Mouse (Mus musculus) limb, embryonic 12.5 days (tissue): ENCODE measurements at regions not wholly inside any gene's neighbourhood (a gene's known extent, or its start where the extent isn't known, plus 50 kb on each side); places are given as distances from the start of the nearest gene placed in this dataset.
"Not testable (repeated sequence)": the region's sequence is repeated elsewhere in the genome, so short reads cannot be mapped to it uniquely, and the experiment has no call there.

Source experiments
- ATAC-seq: fragments of 200-750 bp; cut with Nextera tagmentation; 2 replicates; pipeline ENCODE4 v1.8.0; 2017; ENCODE audit warnings: low read depth, moderate TSS enrichment; ENCODE audit not compliant: insufficient number of reproducible peaks, insufficient read depth, low FRiP score, low TSS enrichment
- H3K27ac ChIP-seq: fragments of 300-500 bp; sonication (generic); 2 replicates; pipeline ENCODE4 v1.5.1; 2016; ENCODE audit warnings: mild to moderate bottlenecking, moderate library complexity
- H3K27me3 ChIP-seq: fragments of 300-500 bp; sonication (generic); 2 replicates; pipeline ENCODE4 v1.6.1; 2016; ENCODE audit warnings: mild to moderate bottlenecking, moderate library complexity
- H3K36me3 ChIP-seq: fragments of 300-500 bp; sonication (generic); 2 replicates; pipeline ENCODE4 v1.6.1; 2016; ENCODE audit warnings: mild to moderate bottlenecking, moderate library complexity
- H3K4me1 ChIP-seq: fragments of 300-500 bp; sonication (generic); replicated peaks from 2 replicates; pipeline ENCODE4 v1.6.1; 2016
- H3K4me2 ChIP-seq: fragments of 300-500 bp; sonication (generic); 2 replicates; pipeline ENCODE4 v1.6.1; 2016; ENCODE audit warnings: mild to moderate bottlenecking, moderate library complexity
- H3K4me3 ChIP-seq: fragments of 300-500 bp; sonication (generic); replicated peaks from 2 replicates; pipeline ENCODE4 v1.5.1; 2016; ENCODE audit warnings: mild to moderate bottlenecking
- H3K9ac ChIP-seq: fragments of 300-500 bp; sonication (generic); replicated peaks from 2 replicates; pipeline ENCODE4 v1.6.1; 2016; ENCODE audit warnings: mild to moderate bottlenecking, moderate library complexity
- H3K9me3 ChIP-seq: fragments of 300-500 bp; sonication (generic); 2 replicates; pipeline ENCODE4 v1.6.1; 2016; ENCODE audit warnings: mild to moderate bottlenecking, moderate library complexity
- WGBS: fragments of 180-500 bp; shearing (Covaris S2); methylation state at CpG from one replicate; pipeline ENCODE4 v1.1.7; 2016; 5-methylcytosine and 5-hydroxymethylcytosine counted together

DNA sequence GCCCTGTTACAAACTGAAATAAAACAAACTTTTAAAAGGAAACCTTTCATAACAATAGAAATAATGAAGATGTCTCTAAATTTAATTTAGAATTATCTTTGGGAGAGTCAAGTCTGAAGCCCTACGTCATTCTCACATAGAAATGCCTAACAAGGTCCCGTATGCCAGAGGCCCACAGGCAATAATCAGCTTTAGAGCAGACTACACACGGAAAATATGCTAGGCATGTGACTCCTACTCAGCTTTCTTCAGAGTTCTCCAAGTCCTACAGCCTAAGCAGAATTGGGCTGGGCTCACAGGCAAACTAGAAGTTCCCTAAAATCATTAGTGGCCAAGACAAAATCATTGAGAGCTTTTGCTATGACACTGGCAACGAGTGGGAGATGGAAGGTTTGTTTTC, 176.9 kb upstream of the Gap43 start:
- no peak overlapping the region for H3K27ac ChIP-seq
- no peaks in the 10 kb centered on the region for H3K36me3 ChIP-seq
- no peak overlapping the region for H3K4me3 ChIP-seq
- H3K4me2 ChIP-seq, result no peak overlapping the region
- ATAC-seq, result no peak
- no peaks in the 10 kb centered on the region for H3K27me3 ChIP-seq
- WGBS, result 67% methylated on average over 4 of the region's 4 CpGs
- no peaks in the 10 kb centered on the region for H3K4me1 ChIP-seq
- H3K9ac ChIP-seq, result no peak overlapping the region
- H3K9me3 ChIP-seq, result no peaks in the 10 kb centered on the region

GRCm38 (mm10) chr16:42515929-42516328, 175.5 kb upstream of the Gap43 start:
- no peaks in the 10 kb centered on the region for H3K36me3 ChIP-seq
- WGBS, result 44% methylated on average over 3 of the region's 3 CpGs
- ATAC-seq, result no peak

GRCm38 (mm10) chr16:42505107-42505506, 164.7 kb upstream of the Gap43 start:
- 72% methylated on average over 9 of the region's 9 CpGs for WGBS
- no peak overlapping the region for H3K9ac ChIP-seq

More at GRCm38 (mm10) chr16:42515929-42516328, 175.5 kb upstream of the Gap43 start:
- Histone ChIP-seq H3K4me3 (no peak overlapping the region), H3K4me1 (no peaks in the 10 kb centered on the region), H3K9me3 (no peaks in the 10 kb centered on the region), H3K27me3 (no peaks in the 10 kb centered on the region), H3K27ac (no peak overlapping the region), H3K9ac (no peak overlapping the region), H3K4me2 (no peak overlapping the region)

GRCm38 (mm10) chr16:42501713-42502112, 161.3 kb upstream of the Gap43 start:
- no peaks in the 10 kb centered on the region for H3K4me1 ChIP-seq
- ATAC-seq, result no peak
- no peak overlapping the region for H3K4me2 ChIP-seq
- no peaks in the 10 kb centered on the region for H3K36me3 ChIP-seq
- no peaks in the 10 kb centered on the region for H3K27me3 ChIP-seq
- WGBS, result 86% methylated on average over 2 of the region's 2 CpGs
- H3K27ac ChIP-seq, result no peak overlapping the region
- no peak overlapping the region for H3K4me3 ChIP-seq
- no peaks in the 10 kb centered on the region for H3K9me3 ChIP-seq
- no peak overlapping the region for H3K9ac ChIP-seq

More at GRCm38 (mm10) chr16:42505107-42505506, 164.7 kb upstream of the Gap43 start:
- Histone ChIP-seq H3K27ac (no peak overlapping the region), H3K4me2 (no peak overlapping the region), H3K36me3 (no peaks in the 10 kb centered on the region), H3K4me3 (no peak overlapping the region), H3K4me1 (no peaks in the 10 kb centered on the region), H3K9me3 (no peaks in the 10 kb centered on the region), H3K27me3 (no peaks in the 10 kb centered on the region)
- ATAC-seq, result no peak

DNA sequence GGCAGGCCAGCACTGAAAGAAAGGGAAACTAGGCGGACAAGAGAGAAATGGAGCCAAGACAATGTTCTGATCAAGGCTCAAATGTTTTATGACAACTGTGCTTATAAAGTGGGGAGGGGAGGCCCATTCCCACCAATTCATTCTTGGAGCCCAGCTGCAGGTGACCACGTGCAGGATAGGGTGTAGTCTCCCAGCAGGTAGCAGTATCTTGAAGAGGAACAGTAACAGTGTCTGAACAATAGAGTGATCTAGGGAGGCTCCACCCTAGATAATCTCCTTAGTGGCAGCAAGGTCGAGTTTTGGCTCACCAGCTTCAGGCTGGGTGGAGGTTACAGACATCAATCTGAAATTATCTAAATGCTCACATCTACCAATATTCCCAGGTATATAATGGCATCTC, 160.7 kb upstream of the Gap43 start:
- H3K4me1 ChIP-seq, H3K4me2 ChIP-seq, H3K4me3 ChIP-seq, ATAC-seq, H3K27ac ChIP-seq, H3K27me3 ChIP-seq, H3K36me3 ChIP-seq, H3K9me3 ChIP-seq, H3K9ac ChIP-seq: not testable (repeated sequence)
- WGBS, result 50% methylated on average over 3 of the region's 3 CpGs

GRCm38 (mm10) chr16:42499514-42499913, 159.1 kb upstream of the Gap43 start:
- no peaks in the 10 kb centered on the region for H3K9me3 ChIP-seq
- 90% methylated on average over 6 of the region's 6 CpGs for WGBS
- H3K27ac ChIP-seq, result no peak overlapping the region
- no peaks in the 10 kb centered on the region for H3K4me1 ChIP-seq
- no peak overlapping the region for H3K4me3 ChIP-seq
- ATAC-seq, result no peak
- no peaks in the 10 kb centered on the region for H3K27me3 ChIP-seq
- no peak overlapping the region for H3K4me2 ChIP-seq
- H3K36me3 ChIP-seq, result no peaks in the 10 kb centered on the region
- H3K9ac ChIP-seq, result no peak overlapping the region

GRCm38 (mm10) chr16:42498368-42498767, 157.9 kb upstream of the Gap43 start:
- Histone ChIP-seq H3K9ac (no peak overlapping the region), H3K27me3 (no peaks in the 10 kb centered on the region), H3K4me1 (no peaks in the 10 kb centered on the region), H3K4me2 (no peak overlapping the region), H3K4me3 (no peak overlapping the region), H3K9me3 (no peaks in the 10 kb centered on the region), H3K36me3 (no peaks in the 10 kb centered on the region), H3K27ac (no peak overlapping the region)
- 87% methylated on average over 2 of the region's 2 CpGs for WGBS
- no peak for ATAC-seq

- no peak overlapping the region for H3K9ac ChIP-seq
- no peak overlapping the region for H3K4me3 ChIP-seq
- WGBS, result 87% methylated on average over 1 of the region's 1 CpGs
- no peak overlapping the region for H3K27ac ChIP-seq
- H3K4me1 ChIP-seq, result no peaks in the 10 kb centered on the region
- H3K36me3 ChIP-seq, result no peaks in the 10 kb centered on the region
- no peak for ATAC-seq
- H3K4me2 ChIP-seq, result no peak overlapping the region
- H3K9me3 ChIP-seq, result no peaks in the 10 kb centered on the region
- no peaks in the 10 kb centered on the region for H3K27me3 ChIP-seq
Observed at GRCm38 (mm10) chr16:42493596-42493995, 153.1 kb upstream of the Gap43 start.

DNA sequence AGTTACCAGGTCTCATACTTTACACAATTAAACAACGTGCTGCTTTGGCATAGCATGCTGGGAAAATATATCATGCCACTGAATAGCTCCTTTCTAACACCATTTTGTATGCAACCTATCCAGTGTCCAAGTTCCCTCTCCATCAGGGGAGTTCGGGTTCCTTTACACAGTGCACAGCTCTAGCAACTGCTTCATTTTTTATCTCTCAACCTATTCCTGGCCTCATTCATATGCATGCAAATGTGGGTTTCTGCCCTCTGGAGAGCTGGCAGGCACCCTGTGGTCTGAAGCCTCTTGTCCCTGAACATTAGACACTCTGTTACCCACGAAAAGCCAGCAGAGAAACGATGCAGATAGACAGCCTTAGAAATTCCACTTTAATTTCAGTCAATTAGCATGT, 148.3 kb upstream of the Gap43 start:
- Histone ChIP-seq H3K9ac (no peak overlapping the region), H3K9me3 (no peaks in the 10 kb centered on the region), H3K27me3 (no peaks in the 10 kb centered on the region), H3K4me1 (no peaks in the 10 kb centered on the region), H3K36me3 (no peaks in the 10 kb centered on the region), H3K27ac (no peak overlapping the region), H3K4me2 (no peak overlapping the region), H3K4me3 (no peak overlapping the region)
- WGBS, result 69% methylated on average over 4 of the region's 4 CpGs
- no peak for ATAC-seq

GRCm38 (mm10) chr16:42479978-42480377, 139.5 kb upstream of the Gap43 start:
- ATAC-seq, result no peak
- Histone ChIP-seq H3K4me3 (no peak overlapping the region), H3K4me2 (no peak overlapping the region), H3K9ac (no peak overlapping the region), H3K36me3 (no peaks in the 10 kb centered on the region), H3K27ac (no peak overlapping the region), H3K4me1 (no peaks in the 10 kb centered on the region), H3K27me3 (no peaks in the 10 kb centered on the region), H3K9me3 (no peaks in the 10 kb centered on the region)
- 78% methylated on average over 5 of the region's 5 CpGs for WGBS

GRCm38 (mm10) chr16:42466976-42467375, 126.5 kb upstream of the Gap43 start:
- no peaks in the 10 kb centered on the region for H3K36me3 ChIP-seq
- ATAC-seq, result no peak
- WGBS, result 97% methylated on average over 1 of the region's 1 CpGs
- H3K27me3 ChIP-seq, result no peaks in the 10 kb centered on the region
- H3K4me2 ChIP-seq, result no peak overlapping the region
- no peak overlapping the region for H3K4me3 ChIP-seq
- H3K27ac ChIP-seq, result no peak overlapping the region
- H3K9me3 ChIP-seq, result no peaks in the 10 kb centered on the region
- no peaks in the 10 kb centered on the region for H3K4me1 ChIP-seq
- H3K9ac ChIP-seq, result no peak overlapping the region

GRCm38 (mm10) chr16:42456335-42456984, 116.0 kb upstream of the Gap43 start:
- 81% methylated on average over 8 of the region's 8 CpGs for WGBS
- no peak overlapping the region for H3K9ac ChIP-seq
- no peaks in the 10 kb centered on the region for H3K9me3 ChIP-seq
- no peak overlapping the region for H3K27ac ChIP-seq
- no peak overlapping the region for H3K4me2 ChIP-seq
- no peaks in the 10 kb centered on the region for H3K36me3 ChIP-seq
- no peak for ATAC-seq
- H3K4me1 ChIP-seq, result no peaks in the 10 kb centered on the region
- H3K27me3 ChIP-seq, result no peaks in the 10 kb centered on the region
- H3K4me3 ChIP-seq, result no peak overlapping the region
